Mouse (Mus musculus) forebrain, embryonic 10.5 days (tissue): ENCODE results near the gene Adipor1. TPM values are rescaled to one million over a fixed set of nuclear protein-coding genes. Genes with fewer than 3 reads are reported as not detected.

ENCODE experiments used
- DNase-seq: peaks from one replicate; pipeline ENCODE4 v3.0.0-alpha.2; 2017; ENCODE audit warnings: low spot score; ENCODE audit errors: extremely low spot score
- H3K27ac ChIP-seq: fragments of 300-500 bp; sonication (generic); 2 replicates; pipeline ENCODE4 v1.5.1; 2016; ENCODE audit warnings: mild to moderate bottlenecking
- H3K27me3 ChIP-seq: fragments of 300-500 bp; sonication (generic); 2 replicates; pipeline ENCODE4 v1.6.1; 2016; ENCODE audit warnings: mild to moderate bottlenecking; ENCODE audit not compliant: poor library complexity, severe bottlenecking
- H3K36me3 ChIP-seq: fragments of 300-500 bp; sonication (generic); replicated peaks from 2 replicates; pipeline ENCODE4 v1.6.1; 2016; ENCODE audit warnings: mild to moderate bottlenecking, moderate library complexity
- H3K4me1 ChIP-seq: fragments of 300-500 bp; sonication (generic); 2 replicates; pipeline ENCODE4 v1.6.1; 2016
- H3K4me3 ChIP-seq: fragments of 300-500 bp; sonication (generic); 2 replicates; pipeline ENCODE4 v1.5.1; 2016; ENCODE audit warnings: mild to moderate bottlenecking, moderate library complexity
- H3K9me3 ChIP-seq: fragments of 300-500 bp; sonication (generic); 2 replicates; pipeline ENCODE4 v1.6.1; 2016; ENCODE audit warnings: mild to moderate bottlenecking, moderate library complexity
- WGBS: fragments of 180-500 bp; shearing (Covaris S2); methylation state at CpG from one replicate; pipeline ENCODE4 v1.1.7; 2016; 5-methylcytosine and 5-hydroxymethylcytosine counted together
- polyA plus RNA-seq: library from polyadenylated mRNA; unstranded; fragments of >200 nt; fragmentation: Nextera tagmentation; extraction: Ambion mirVana; gene quantifications from 2 replicates; pipeline ENCODE4 v1.2.1, GENCODE M21; 2016

Gene Adipor1
- 70.5 and 71.1 TPM in 2 replicates for polyA plus RNA-seq

DNA sequence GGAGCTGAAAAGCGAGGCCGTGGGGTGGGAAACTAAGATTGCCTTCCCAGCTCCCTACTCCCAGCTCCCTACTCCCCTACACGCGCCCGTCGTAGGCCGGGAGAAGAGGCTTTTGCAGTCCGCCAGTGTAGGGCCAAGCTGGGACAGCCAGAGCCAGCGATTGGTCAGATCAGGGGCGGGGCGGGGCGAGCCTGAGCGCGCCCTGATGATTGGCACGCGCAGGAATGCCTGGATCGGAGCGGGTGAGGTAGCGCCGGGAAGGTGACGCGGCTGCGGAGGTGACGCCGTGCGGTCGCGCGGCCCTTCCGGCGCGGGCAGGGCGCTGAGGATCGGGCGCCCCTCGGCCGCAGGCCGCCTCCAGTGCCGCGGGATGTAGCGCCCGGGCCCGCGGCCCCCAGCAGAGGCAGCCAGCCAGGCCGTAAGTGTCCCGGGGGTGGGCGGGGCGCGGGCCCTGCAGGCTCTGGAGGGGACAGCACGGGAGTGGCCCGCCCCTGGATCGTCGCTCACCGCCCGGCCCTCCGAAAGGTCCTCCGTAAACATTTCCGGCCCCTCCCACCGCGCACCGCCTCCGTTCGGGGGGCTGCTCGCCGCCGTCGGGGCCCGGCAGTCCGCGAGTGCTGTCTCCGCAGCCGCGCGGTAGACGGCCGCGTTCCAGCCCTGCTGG, at the start of gene Adipor1:
TSS of gene Adipor1 (plus strand) at position 211 of the 664 bp plus-strand sequence.
- Histone ChIP-seq H3K4me3 (peak within 1 kb of the TSS; percentile 98), H3K27ac (peak within 1 kb of the TSS; percentile 98), H3K9me3 (no peaks in the 10 kb centered on the region), H3K36me3 (peaks cover 21% of the 10 kb centered on the region), H3K27me3 (no peaks in the 10 kb centered on the region), H3K4me1 (peaks cover 46% of the 10 kb centered on the region)
- WGBS: under 1% methylated on average over 77 of the region's 77 CpGs
- peak; percentile 98 for DNase-seq

- no peak overlapping the region for H3K4me3 ChIP-seq
- H3K36me3 ChIP-seq: peaks cover 2% of the 10 kb centered on the region
- H3K27ac ChIP-seq: no peak overlapping the region
- 66% methylated on average over 5 of the region's 5 CpGs for WGBS
- no peak for DNase-seq
- peaks cover 11% of the 10 kb centered on the region for H3K4me1 ChIP-seq
- H3K27me3 ChIP-seq: no peaks in the 10 kb centered on the region
- H3K9me3 ChIP-seq: peaks cover 10% of the 10 kb centered on the region
Observed at GRCm38 (mm10) chr1:134365491-134365890, 49.7 kb upstream of the Adipor1 start.

DNA sequence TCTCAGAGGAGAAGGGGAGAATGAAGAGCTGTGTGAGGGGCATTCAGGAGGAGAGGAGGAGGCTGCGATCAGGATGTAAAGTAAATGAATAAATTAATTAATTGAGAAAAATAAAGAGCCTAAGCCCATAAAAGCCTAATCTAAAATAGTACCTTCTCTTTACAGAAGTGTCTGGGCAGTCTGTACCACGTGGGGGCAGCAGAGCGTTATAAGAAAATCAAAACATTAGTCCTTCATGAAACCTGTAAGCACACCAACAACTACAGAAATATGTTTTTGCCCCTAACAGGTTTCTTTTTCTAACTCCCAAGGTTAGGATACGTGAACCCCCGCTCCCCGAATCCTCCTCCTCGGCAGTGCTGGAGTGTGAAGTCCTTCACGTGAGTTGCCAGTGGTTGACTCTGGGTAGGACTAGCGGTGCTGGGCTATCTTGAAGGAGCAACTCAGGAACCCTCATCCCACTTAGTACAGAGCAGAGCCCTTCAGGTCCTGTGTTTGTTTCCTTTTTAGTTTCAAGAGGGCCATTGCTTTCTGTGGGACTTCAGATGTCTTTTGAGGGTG, 46.3 kb upstream of the Adipor1 start:
- Histone ChIP-seq H3K27me3 (no peaks in the 10 kb centered on the region), H3K4me3 (no peak overlapping the region), H3K4me1 (no peaks in the 10 kb centered on the region), H3K9me3 (peaks cover 26% of the 10 kb centered on the region), H3K27ac (no peak overlapping the region), H3K36me3 (no peaks in the 10 kb centered on the region)
- DNase-seq: peak; percentile 30
- WGBS: 55% methylated on average over 9 of the region's 9 CpGs

- no peak for DNase-seq
- H3K27me3 ChIP-seq: no peaks in the 10 kb centered on the region
- 81% methylated on average over 2 of the region's 2 CpGs for WGBS
- H3K4me3 ChIP-seq: no peak overlapping the region
- H3K4me1 ChIP-seq: no peaks in the 10 kb centered on the region
- H3K36me3 ChIP-seq: no peaks in the 10 kb centered on the region
- H3K9me3 ChIP-seq: peaks cover 26% of the 10 kb centered on the region
- H3K27ac ChIP-seq: no peak overlapping the region
Observed at GRCm38 (mm10) chr1:134374124-134374523, 41.1 kb upstream of the Adipor1 start.

DNA sequence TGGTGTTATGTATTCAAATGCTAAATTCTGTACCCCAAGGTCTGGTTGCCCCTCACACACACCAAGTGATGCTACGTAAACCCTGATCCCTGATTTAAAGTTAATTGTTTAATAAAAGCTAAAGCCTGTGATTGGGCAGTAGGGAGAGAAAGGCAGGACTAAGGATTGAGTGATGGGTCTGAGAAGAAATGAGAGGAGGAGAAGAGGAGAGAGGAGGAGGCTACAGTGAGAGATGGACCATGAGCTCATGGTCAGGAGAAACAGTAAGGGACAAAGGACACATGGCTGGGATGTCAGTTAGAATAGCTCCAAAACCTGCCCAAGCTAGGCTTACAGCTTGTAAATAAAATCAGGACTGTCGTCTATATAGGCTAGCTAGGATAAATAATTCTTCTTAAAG, 34.1 kb upstream of the Adipor1 start:
- Histone ChIP-seq H3K9me3 (no peaks in the 10 kb centered on the region; the same call in 1 of the 2 replicates), H3K4me3 (no peak overlapping the region), H3K4me1 (peaks cover 14% of the 10 kb centered on the region), H3K27ac (no peak overlapping the region), H3K27me3 (no peaks in the 10 kb centered on the region; the same call in 1 of the 2 replicates), H3K36me3 (no peaks in the 10 kb centered on the region)
- 88% methylated on average over 2 of the region's 2 CpGs for WGBS
- no peak for DNase-seq

DNA sequence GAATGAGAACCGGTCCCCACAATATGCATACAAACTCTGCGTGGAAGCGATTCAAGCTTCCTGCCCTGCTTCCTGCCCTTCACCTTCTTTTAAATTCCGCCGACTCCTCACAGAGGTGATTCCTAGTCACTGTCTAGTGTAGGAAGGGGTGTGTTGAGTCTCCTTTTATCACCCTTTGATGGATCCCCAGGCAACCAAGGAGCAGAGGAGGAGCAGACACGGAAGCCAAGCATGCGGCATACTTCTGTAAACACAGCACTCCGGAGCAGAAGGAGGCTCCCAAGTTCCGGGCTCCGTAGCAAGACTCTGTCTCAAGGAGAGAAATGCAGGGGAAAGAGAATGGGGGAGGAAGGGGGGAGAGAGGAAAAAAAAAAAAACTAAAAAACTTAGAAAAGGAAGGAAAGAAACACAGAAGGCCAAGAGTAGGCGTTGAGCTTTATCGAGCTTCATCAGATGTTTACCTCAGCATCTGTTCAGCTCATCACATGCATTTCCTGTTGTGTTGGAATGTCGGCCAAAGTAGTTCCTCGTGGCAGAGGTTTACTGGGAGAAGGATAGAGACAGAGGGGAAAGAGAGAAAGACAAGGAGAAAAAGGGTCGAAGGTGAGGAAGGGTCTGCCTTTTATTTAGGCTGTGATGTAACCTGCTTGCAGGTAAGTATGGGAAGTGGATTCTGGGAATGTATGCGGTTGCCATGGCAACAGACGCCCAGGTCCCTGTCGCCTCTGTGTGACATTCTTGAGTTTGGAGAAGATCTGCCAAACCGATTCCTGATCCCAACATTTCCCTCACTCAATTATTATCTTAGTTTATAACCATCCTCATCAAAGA, 33.2 kb upstream of the Adipor1 start:
- Histone ChIP-seq H3K4me1 (peaks cover 14% of the 10 kb centered on the region), H3K27ac (no peak overlapping the region), H3K4me3 (peak overlapping the region; percentile 43), H3K36me3 (no peaks in the 10 kb centered on the region), H3K27me3 (no peaks in the 10 kb centered on the region; the same call in 1 of the 2 replicates), H3K9me3 (no peaks in the 10 kb centered on the region; the same call in 1 of the 2 replicates)
- WGBS: 17% methylated on average over 19 of the region's 19 CpGs
- DNase-seq: no peak

GRCm38 (mm10) chr1:134384581-134384980, 30.6 kb upstream of the Adipor1 start:
- Histone ChIP-seq H3K36me3 (no peaks in the 10 kb centered on the region), H3K4me3 (no peak overlapping the region), H3K9me3 (no peaks in the 10 kb centered on the region; the same call in 1 of the 2 replicates), H3K27ac (no peak overlapping the region), H3K4me1 (peaks cover 14% of the 10 kb centered on the region), H3K27me3 (no peaks in the 10 kb centered on the region; the same call in 1 of the 2 replicates)
- no peak for DNase-seq
- WGBS: 83% methylated on average over 4 of the region's 4 CpGs

DNA sequence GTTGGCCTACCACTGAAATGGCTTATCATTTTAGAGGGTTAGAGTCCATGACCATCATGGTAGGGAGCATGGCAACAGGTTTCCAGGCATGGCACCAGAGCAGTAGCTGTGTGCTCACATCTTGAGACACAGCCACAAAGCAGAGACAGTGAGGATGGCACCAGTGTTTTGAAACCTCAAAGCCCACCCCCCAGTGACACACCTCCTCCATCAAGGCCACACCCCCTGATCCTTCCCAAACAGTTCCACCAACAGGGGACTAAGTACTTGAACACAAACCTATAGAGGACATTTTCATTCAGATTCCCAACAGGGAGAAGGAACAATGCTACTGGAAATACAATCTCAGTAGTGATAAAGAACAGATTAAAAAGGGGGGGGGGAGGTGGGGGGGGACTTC, 30.0 kb upstream of the Adipor1 start:
- no peaks in the 10 kb centered on the region; the same call in 1 of the 2 replicates for H3K27me3 ChIP-seq
- H3K9me3 ChIP-seq: no peaks in the 10 kb centered on the region; the same call in 1 of the 2 replicates
- H3K4me1 ChIP-seq: peaks cover 14% of the 10 kb centered on the region
- H3K27ac ChIP-seq: no peak overlapping the region
- DNase-seq: no peak
- no peak overlapping the region for H3K4me3 ChIP-seq
- no peaks in the 10 kb centered on the region for H3K36me3 ChIP-seq

GRCm38 (mm10) chr1:134385666-134386065, 29.5 kb upstream of the Adipor1 start, which contains the start of gene 4933406M09Rik:
Gene 4933406M09Rik, plus strand, starts transcription at chr1:134385940.
- WGBS: 93% methylated on average over 1 of the region's 1 CpGs
- peaks cover 14% of the 10 kb centered on the region for H3K4me1 ChIP-seq
- no peaks in the 10 kb centered on the region; the same call in 1 of the 2 replicates for H3K27me3 ChIP-seq
- H3K9me3 ChIP-seq: no peaks in the 10 kb centered on the region; the same call in 1 of the 2 replicates
- no peaks in the 10 kb centered on the region for H3K36me3 ChIP-seq
- H3K4me3 ChIP-seq: no peak within 1 kb of the TSS
- no peak for DNase-seq
- no peak within 1 kb of the TSS for H3K27ac ChIP-seq

- Histone ChIP-seq H3K4me3 (no peak overlapping the region), H3K36me3 (no peaks in the 10 kb centered on the region), H3K27ac (no peak overlapping the region), H3K4me1 (no peaks in the 10 kb centered on the region), H3K9me3 (no peaks in the 10 kb centered on the region), H3K27me3 (no peaks in the 10 kb centered on the region)
- WGBS: 62% methylated on average over 5 of the region's 5 CpGs
- DNase-seq: no peak
Observed at GRCm38 (mm10) chr1:134393827-134394226, 21.4 kb upstream of the Adipor1 start.

DNA sequence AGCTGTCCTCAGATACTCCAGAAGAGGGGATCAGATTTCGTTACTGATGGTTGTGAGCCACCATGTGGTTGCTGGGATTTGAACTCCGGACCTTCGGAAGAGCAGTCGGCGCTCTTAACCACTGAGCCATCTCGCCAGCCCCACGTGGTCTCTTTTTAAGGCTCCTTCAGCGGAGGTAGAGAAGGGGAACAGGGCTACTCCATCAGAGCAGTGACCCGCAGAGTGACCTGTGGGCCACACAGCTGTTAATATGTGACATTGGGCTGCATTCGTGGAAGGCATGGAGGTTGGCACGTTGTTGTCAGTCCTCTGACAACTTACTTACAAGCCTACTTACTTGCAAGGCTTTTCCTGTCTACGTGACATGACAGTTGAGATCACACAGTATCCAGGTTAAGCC, 17.0 kb upstream of the Adipor1 start:
- no peak overlapping the region for H3K27ac ChIP-seq
- H3K4me1 ChIP-seq: no peaks in the 10 kb centered on the region
- 89% methylated on average over 12 of the region's 12 CpGs for WGBS
- no peaks in the 10 kb centered on the region for H3K9me3 ChIP-seq
- DNase-seq: no peak
- no peaks in the 10 kb centered on the region for H3K36me3 ChIP-seq
- no peaks in the 10 kb centered on the region for H3K27me3 ChIP-seq
- H3K4me3 ChIP-seq: no peak overlapping the region

DNA sequence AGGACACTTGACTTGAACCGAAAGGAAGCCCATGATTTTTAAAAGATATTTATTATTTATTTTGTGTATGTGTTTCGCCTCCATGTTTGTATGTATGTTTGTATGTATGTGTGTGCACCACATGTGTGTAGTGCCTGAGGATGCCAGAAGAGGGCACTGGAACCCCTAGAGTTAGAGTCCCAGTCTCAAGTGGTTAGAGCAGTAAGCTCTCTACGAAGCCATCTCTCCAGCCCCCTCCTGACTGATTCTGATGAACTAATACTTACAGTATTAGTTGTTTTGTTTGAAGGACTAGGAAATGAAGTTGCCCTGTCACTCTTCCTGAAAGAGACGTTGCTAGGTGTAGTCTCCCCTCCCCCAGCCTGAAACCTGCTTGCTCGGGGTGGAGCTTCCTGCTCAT, 15.4 kb upstream of the Adipor1 start:
- H3K9me3 ChIP-seq: no peaks in the 10 kb centered on the region
- no peaks in the 10 kb centered on the region for H3K4me1 ChIP-seq
- H3K27ac ChIP-seq: no peak overlapping the region
- WGBS: 62% methylated on average over 5 of the region's 5 CpGs
- H3K27me3 ChIP-seq: no peaks in the 10 kb centered on the region
- DNase-seq: no peak
- H3K36me3 ChIP-seq: no peaks in the 10 kb centered on the region
- no peak overlapping the region for H3K4me3 ChIP-seq
